Mouse (Mus musculus) lung, embryonic 14.5 days (tissue): Measurements from ENCODE around the gene Gm43517. TPM values are rescaled to one million over a fixed set of nuclear protein-coding genes. Genes with fewer than 3 reads are reported as not detected.
A peak's percentile ranks its signal among the peaks of the same experiment; 100 is the strongest.

Experiments used
- ATAC-seq: fragments of 200-750 bp; cut with Nextera tagmentation; 2 replicates; pipeline ENCODE4 v1.8.0; 2017; ENCODE audit warnings: mild to moderate bottlenecking, moderate TSS enrichment, moderate library complexity; ENCODE audit not compliant: insufficient read depth
- DNase-seq: peaks from one replicate; pipeline ENCODE4 v3.0.0-alpha.2; 2015
- H3K27ac ChIP-seq: fragments of 300-500 bp; sonication (generic); 2 replicates; pipeline ENCODE4 v1.5.1; 2014; ENCODE audit warnings: low read depth, mild to moderate bottlenecking, moderate library complexity
- H3K27me3 ChIP-seq: fragments of 300-500 bp; sonication (generic); 2 replicates; pipeline ENCODE4 v1.6.1; 2014; ENCODE audit warnings: low read length, control low read depth; ENCODE audit not compliant: insufficient read depth
- H3K36me3 ChIP-seq: fragments of 300-500 bp; sonication (generic); 2 replicates; pipeline ENCODE4 v1.6.1; 2014; ENCODE audit warnings: control low read depth; ENCODE audit not compliant: insufficient read depth
- H3K4me1 ChIP-seq: fragments of 300-500 bp; sonication (generic); 2 replicates; pipeline ENCODE4 v1.6.1; 2014; ENCODE audit warnings: antibody characterized with exemption, control low read depth; ENCODE audit not compliant: insufficient read depth
- H3K4me2 ChIP-seq: fragments of 300-500 bp; sonication (generic); 2 replicates; pipeline ENCODE4 v1.6.1; 2014; ENCODE audit warnings: mild to moderate bottlenecking
- H3K4me3 ChIP-seq: fragments of 300-500 bp; sonication (generic); 2 replicates; pipeline ENCODE4 v1.5.1; 2014; ENCODE audit warnings: low read depth, low read length
- H3K9ac ChIP-seq: fragments of 300-500 bp; sonication (generic); 2 replicates; pipeline ENCODE4 v1.6.1; 2014
- H3K9me3 ChIP-seq: fragments of 300-500 bp; sonication (generic); 2 replicates; pipeline ENCODE4 v1.6.1; 2016; ENCODE audit warnings: low read depth, low read length, control low read depth
- CTCF ChIP-seq: IDR thresholded peaks from 2 replicates; pipeline ENCODE4 v1.5.1; 2016; ENCODE audit warnings: antibody characterized with exemption, low read depth
- WGBS: fragments of 180-500 bp; shearing (Covaris S2); extraction: QIAGEN DNeasy Blood & Tissue Kit; methylation state at CpG from one replicate; pipeline ENCODE4 v1.1.7; 2014; 5-methylcytosine and 5-hydroxymethylcytosine counted together
- polyA plus RNA-seq: library from polyadenylated mRNA; unstranded; fragments of >200 nt; fragmentation: Nextera tagmentation; extraction: Ambion mirVana; gene quantifications from 2 replicates; pipeline ENCODE4 v1.2.1, GENCODE M21; 2014

The Gm43517 gene
- not detected in 2 replicates for polyA plus RNA-seq

DNA sequence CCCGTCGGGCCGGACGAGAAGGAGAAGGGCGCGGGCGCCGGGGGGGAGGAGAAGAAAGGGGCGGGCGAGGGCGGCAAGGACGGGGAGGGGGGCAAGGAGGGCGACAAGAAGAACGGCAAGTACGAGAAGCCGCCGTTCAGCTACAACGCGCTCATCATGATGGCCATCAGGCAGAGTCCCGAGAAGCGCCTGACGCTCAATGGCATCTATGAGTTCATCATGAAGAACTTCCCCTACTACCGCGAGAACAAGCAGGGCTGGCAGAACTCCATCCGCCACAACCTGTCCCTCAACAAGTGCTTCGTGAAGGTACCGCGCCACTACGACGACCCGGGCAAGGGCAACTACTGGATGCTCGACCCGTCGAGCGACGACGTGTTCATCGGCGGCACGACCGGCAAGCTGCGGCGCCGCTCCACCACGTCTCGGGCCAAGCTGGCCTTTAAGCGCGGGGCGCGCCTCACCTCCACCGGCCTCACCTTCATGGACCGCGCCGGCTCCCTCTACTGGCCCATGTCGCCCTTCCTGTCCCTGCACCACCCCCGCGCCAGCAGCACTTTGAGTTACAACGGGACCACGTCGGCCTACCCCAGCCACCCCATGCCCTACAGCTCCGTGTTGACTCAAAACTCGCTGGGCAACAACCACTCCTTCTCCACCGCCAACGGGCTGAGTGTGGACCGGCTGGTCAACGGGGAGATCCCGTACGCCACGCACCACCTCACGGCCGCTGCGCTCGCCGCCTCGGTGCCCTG lies at the start of gene Gm43517:
TSS of gene Gm43517 (plus strand) at position 299 of the 755 bp plus-strand sequence.
- Histone ChIP-seq H3K27ac (no peak within 1 kb of the TSS), H3K36me3 (no peaks in the 10 kb centered on the region), H3K4me2 (peak within 1 kb of the TSS; percentile 58), H3K27me3 (peaks cover 85% of the 10 kb centered on the region), H3K9ac (no peak within 1 kb of the TSS), H3K4me1 (peaks cover 4% of the 10 kb centered on the region; the same call in 1 of the 2 replicates), H3K4me3 (peak within 1 kb of the TSS; percentile 38), H3K9me3 (no peaks in the 10 kb centered on the region)
- 2% methylated on average over 71 of the region's 75 CpGs for WGBS
- ATAC-seq (peak; percentile 33; the same call in 1 of the 2 replicates), DNase-seq (peak; percentile 31)
- TF ChIP-seq CTCF = peak; percentile 16; the same call in 1 of the 2 replicates

DNA sequence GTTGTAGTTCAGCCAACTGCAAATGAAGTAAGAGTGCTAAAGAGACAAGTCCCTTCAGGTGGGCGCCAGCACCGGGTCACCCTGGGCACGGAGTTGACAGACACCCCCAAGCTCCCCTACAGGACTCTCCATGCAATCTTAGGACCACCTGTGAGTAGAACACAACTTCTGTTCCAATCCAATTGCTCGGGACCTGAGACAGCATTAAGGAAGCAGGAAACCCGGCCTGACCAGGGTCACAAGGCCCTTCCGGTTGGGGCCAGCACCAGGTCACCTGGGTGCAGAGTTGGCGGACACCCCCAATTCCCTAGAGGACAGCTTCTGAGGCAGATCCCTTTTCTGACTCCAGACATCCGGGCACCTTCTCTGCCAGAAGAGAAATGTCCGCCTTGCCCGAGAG lies 35.3 kb upstream of the Gm43517 start:
- H3K4me1 ChIP-seq = no peaks in the 10 kb centered on the region
- no peak overlapping the region for H3K9ac ChIP-seq
- no peaks in the 10 kb centered on the region for H3K9me3 ChIP-seq
- ATAC-seq = no peak
- H3K27ac ChIP-seq = no peak overlapping the region
- DNase-seq = no peak
- no peaks in the 10 kb centered on the region for H3K36me3 ChIP-seq
- no peak overlapping the region for H3K4me3 ChIP-seq
- TF ChIP-seq CTCF = no peak
- H3K4me2 ChIP-seq = no peak overlapping the region
- H3K27me3 ChIP-seq = no peaks in the 10 kb centered on the region
- 86% methylated on average over 10 of the region's 10 CpGs for WGBS

DNA sequence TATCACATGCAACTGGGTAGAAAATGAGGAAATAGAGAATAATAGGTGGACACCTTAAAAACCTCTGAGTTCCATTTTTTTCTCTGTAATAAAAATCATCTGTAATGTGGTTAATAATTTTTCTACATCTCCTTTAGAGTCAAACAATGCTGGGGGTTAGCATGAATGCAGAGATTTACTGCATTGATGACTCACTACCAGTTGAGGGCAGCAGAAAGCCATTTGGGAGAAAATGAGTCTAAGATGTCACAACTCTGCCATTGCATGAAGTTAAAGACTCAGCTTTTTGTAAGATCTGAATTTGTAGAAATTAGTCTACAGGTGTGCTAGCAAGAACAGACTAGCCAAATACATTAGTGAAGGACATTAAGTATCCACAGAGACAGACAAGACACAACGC lies 16.0 kb upstream of the Gm43517 start:
- WGBS = 64% methylated on average over 1 of the region's 1 CpGs
- ATAC-seq = no peak

DNA sequence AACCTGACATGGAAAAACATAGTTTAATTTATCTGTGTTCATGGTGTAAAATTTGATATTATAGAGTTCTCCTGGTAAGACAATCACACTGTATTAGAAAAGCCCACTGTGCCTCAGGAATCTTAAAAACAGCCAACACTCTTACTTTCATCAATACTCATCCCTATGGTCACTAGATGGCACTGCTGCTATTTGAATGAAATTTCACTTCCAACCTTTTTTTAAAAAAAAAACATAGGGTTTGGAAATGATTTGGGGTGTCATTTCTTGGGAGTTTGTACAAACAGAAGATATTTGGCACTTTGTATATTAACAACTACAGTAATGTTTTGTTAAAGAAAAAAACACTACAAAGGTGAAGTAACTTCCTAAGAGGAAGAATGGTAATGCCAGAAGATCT lies 12.8 kb upstream of the Gm43517 start:
- peak; percentile 80 for DNase-seq
- TF ChIP-seq CTCF = peak; percentile 47
- no peak overlapping the region for H3K4me2 ChIP-seq
- H3K4me1 ChIP-seq = no peaks in the 10 kb centered on the region
- no peak overlapping the region for H3K9ac ChIP-seq
- no peaks in the 10 kb centered on the region for H3K9me3 ChIP-seq
- H3K36me3 ChIP-seq = no peaks in the 10 kb centered on the region
- H3K27me3 ChIP-seq = peaks cover 64% of the 10 kb centered on the region
- H3K4me3 ChIP-seq = no peak overlapping the region
- ATAC-seq = no peak
- no peak overlapping the region for H3K27ac ChIP-seq

More for the DNA sequence above, 16.0 kb upstream of the Gm43517 start:
- Histone ChIP-seq H3K4me2 (no peak overlapping the region), H3K36me3 (no peaks in the 10 kb centered on the region), H3K9ac (no peak overlapping the region), H3K27me3 (peaks cover 31% of the 10 kb centered on the region), H3K27ac (no peak overlapping the region), H3K9me3 (no peaks in the 10 kb centered on the region), H3K4me1 (no peaks in the 10 kb centered on the region), H3K4me3 (no peak overlapping the region)
- peak; percentile 46 for DNase-seq
- TF ChIP-seq CTCF = peak; percentile 58

DNA sequence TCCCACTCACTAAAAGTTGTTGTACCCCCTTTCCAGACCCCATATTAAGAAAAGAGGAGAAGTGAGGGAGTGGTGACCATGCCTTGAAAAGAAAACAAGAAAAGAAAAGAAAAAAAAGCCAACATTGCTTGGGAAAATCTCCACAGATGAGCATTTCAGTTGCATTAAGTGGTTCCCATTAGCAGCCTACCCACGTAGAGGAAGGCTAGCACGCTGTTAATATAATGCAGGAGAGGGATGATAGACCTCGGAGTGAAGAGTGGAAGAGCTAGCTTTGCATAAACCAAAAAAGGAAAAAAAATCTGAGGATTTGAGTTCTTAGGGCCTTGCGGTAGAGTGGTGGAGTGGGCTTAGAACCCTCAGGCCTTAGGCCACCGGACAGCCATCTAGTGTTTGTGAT lies 11.8 kb upstream of the Gm43517 start:
- Histone ChIP-seq H3K4me1 (no peaks in the 10 kb centered on the region), H3K27ac (no peak overlapping the region), H3K9me3 (no peaks in the 10 kb centered on the region), H3K4me3 (no peak overlapping the region), H3K36me3 (no peaks in the 10 kb centered on the region), H3K4me2 (no peak overlapping the region), H3K27me3 (peaks cover 74% of the 10 kb centered on the region), H3K9ac (no peak overlapping the region)
- ATAC-seq = no peak
- no peak for TF ChIP-seq CTCF
- DNase-seq = no peak
- WGBS = 17% methylated on average over 5 of the region's 5 CpGs

DNA sequence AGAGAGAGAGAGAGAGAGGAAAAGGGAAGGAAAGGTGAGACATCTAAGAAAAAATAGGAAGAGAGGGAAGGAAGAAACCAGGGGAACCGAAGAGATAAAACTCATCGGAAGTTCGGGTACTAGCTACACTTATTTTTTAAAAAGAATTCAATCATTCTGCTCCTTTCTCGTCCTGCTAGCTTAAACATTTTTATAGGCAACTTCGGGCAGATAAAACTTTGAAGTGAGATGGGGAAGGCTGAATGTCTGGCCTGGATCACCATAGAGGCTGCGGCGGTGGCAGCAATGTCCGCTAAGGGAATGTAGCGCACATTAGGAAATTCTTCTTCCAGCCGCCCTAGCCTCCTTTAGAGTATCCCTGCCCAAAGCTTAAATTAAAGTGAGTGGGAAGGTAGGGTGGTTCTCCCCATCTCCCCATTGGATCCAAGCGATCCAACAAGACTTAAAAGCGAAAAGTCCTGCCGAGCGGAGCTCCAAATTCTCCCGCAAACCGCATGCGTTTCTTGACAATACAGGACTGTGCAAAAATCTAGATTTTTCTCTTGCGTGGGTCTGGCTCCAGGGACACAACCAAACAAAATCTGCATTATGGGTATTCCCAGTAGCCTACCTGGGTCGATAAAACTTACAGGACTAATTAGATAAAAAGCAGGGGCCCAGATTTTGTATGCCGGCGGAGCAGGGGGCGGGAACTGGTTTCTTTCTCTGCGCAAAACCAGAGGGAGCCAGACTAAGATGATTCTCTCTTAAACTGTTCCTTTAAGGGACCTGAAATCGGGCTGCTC lies 11.0 kb upstream of the Gm43517 start:
- H3K9me3 ChIP-seq = no peaks in the 10 kb centered on the region
- no peak overlapping the region for H3K27ac ChIP-seq
- WGBS = 2% methylated on average over 24 of the region's 24 CpGs
- peak overlapping the region; percentile 20; the same call in 1 of the 2 replicates for H3K4me3 ChIP-seq
- peaks cover 82% of the 10 kb centered on the region for H3K27me3 ChIP-seq
- H3K4me2 ChIP-seq = peak overlapping the region; percentile 47
- no peaks in the 10 kb centered on the region for H3K4me1 ChIP-seq
- TF ChIP-seq CTCF = no peak
- DNase-seq (peak; percentile 19), ATAC-seq (no peak)
- no peaks in the 10 kb centered on the region for H3K36me3 ChIP-seq
- H3K9ac ChIP-seq = no peak overlapping the region

DNA sequence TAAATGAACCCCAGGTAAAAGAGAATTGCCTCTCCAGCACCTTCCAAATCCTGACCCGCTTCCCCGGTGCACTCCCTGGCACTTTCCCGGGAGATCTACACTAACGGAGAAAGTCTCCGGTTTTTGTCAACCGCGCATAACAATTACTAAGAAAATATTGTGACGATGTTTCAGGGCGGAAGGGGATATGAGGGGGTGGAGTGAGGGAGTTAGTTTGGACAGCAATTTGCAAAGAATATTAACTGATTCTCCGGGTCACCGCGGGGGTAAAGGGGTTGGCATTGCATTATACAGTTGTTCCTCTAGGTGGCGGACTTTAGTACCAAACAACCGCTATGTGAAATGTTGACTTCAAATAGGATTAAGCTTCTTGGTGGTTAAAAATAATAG lies 10.4 kb upstream of the Gm43517 start:
- Histone ChIP-seq H3K4me2 (peak overlapping the region; percentile 47), H3K36me3 (no peaks in the 10 kb centered on the region), H3K4me3 (peak overlapping the region; percentile 20; the same call in 1 of the 2 replicates), H3K27ac (no peak overlapping the region), H3K9ac (no peak overlapping the region), H3K9me3 (no peaks in the 10 kb centered on the region), H3K27me3 (peaks cover 88% of the 10 kb centered on the region), H3K4me1 (no peaks in the 10 kb centered on the region)
- no peak for ATAC-seq
- TF ChIP-seq CTCF = peak; percentile 65
- under 1% methylated on average over 14 of the region's 14 CpGs for WGBS
- DNase-seq = peak; percentile 71
